Mouse (Mus musculus) 3134 (cell line): Measurements from ENCODE around the gene Adamts4.

ENCODE experiments used
- DNase-seq: peaks from one replicate; pipeline ENCODE4 v3.0.0-alpha.2; 2011; ENCODE audit warnings: low spot score; ENCODE audit not compliant: insufficient read length; ENCODE audit errors: extremely low read depth

Adamts4 gene

GRCm38 (mm10) chr1:171249913-171250600 lies at the start of gene Adamts4:
Gene Adamts4, plus strand, starts transcription at chr1:171250421.
- DNase-seq, result peak; percentile 68

- no peak for DNase-seq
Measured at GRCm38 (mm10) chr1:171200769-171201168, 49.5 kb upstream of the Adamts4 start.

- DNase-seq, result no peak
Measured at GRCm38 (mm10) chr1:171203471-171204248, 46.6 kb upstream of the Adamts4 start.

- DNase-seq, result no peak
Measured at GRCm38 (mm10) chr1:171204249-171204644, 46.0 kb upstream of the Adamts4 start.

- no peak for DNase-seq
Measured at GRCm38 (mm10) chr1:171205704-171206493, 44.3 kb upstream of the Adamts4 start.

- no peak for DNase-seq
Measured at GRCm38 (mm10) chr1:171209409-171209808, 40.8 kb upstream of the Adamts4 start.

- no peak for DNase-seq
Measured at GRCm38 (mm10) chr1:171212854-171213253, 37.4 kb upstream of the Adamts4 start.

GRCm38 (mm10) chr1:171213801-171214496 lies 36.3 kb upstream of the Adamts4 start, which contains the start of gene Nr1i3:
Gene Nr1i3, plus strand, starts transcription at chr1:171213970.
- DNase-seq, result no peak

GRCm38 (mm10) chr1:171216241-171216955 lies 33.8 kb upstream of the Adamts4 start:
- no peak for DNase-seq

- peak; percentile 64 for DNase-seq
Measured at GRCm38 (mm10) chr1:171220871-171221270, 29.4 kb upstream of the Adamts4 start.

- DNase-seq, result peak; percentile 30
Measured at GRCm38 (mm10) chr1:171221281-171222193, 28.7 kb upstream of the Adamts4 start.

- DNase-seq, result peak; percentile 93
Measured at GRCm38 (mm10) chr1:171222238-171223155, 27.7 kb upstream of the Adamts4 start, which contains the start of gene Tomm40l. Gene Tomm40l, minus strand, starts transcription at chr1:171222514.

- DNase-seq, result peak; percentile 32
Measured at GRCm38 (mm10) chr1:171223168-171223567, 27.1 kb upstream of the Adamts4 start.

GRCm38 (mm10) chr1:171223796-171224195 lies 26.4 kb upstream of the Adamts4 start:
- no peak for DNase-seq

- no peak for DNase-seq
Measured at GRCm38 (mm10) chr1:171224857-171225256, 25.4 kb upstream of the Adamts4 start, which contains the start of gene Apoa2. Gene Apoa2, plus strand, starts transcription at chr1:171225054.

GRCm38 (mm10) chr1:171226780-171227179 lies 23.4 kb upstream of the Adamts4 start:
- DNase-seq, result no peak

GRCm38 (mm10) chr1:171227879-171228278 lies 22.3 kb upstream of the Adamts4 start:
- DNase-seq, result no peak

- no peak for DNase-seq
Measured at GRCm38 (mm10) chr1:171229750-171230149, 20.5 kb upstream of the Adamts4 start.
